Mouse (Mus musculus) midbrain, embryonic 11.5 days (tissue): ENCODE data around the gene Stat5b. TPM values are rescaled to one million over a fixed set of nuclear protein-coding genes. Genes with fewer than 3 reads are reported as not detected.

ENCODE experiments used
- ATAC-seq: fragments of 200-750 bp; cut with Nextera tagmentation; 2 replicates; pipeline ENCODE4 v1.8.0; 2017; ENCODE audit warnings: moderate TSS enrichment, moderate library complexity; ENCODE audit not compliant: low FRiP score
- DNase-seq: peaks from one replicate; pipeline ENCODE4 v3.0.0; 2015; ENCODE audit warnings: low spot score; ENCODE audit errors: missing footprints
- H3K27ac ChIP-seq: fragments of 300-500 bp; sonication (generic); 2 replicates; pipeline ENCODE4 v1.5.1; 2014; ENCODE audit warnings: low read depth, low read length
- H3K27me3 ChIP-seq: fragments of 300-500 bp; sonication (generic); 2 replicates; pipeline ENCODE4 v1.6.1; 2014; ENCODE audit warnings: mild to moderate bottlenecking, low read length, moderate library complexity, mixed read lengths; ENCODE audit not compliant: control insufficient read depth, insufficient read depth
- H3K36me3 ChIP-seq: fragments of 300-500 bp; sonication (generic); 2 replicates; pipeline ENCODE4 v1.6.1; 2014; ENCODE audit warnings: mild to moderate bottlenecking, low read length, moderate library complexity, mixed read lengths; ENCODE audit not compliant: control insufficient read depth, insufficient read depth
- H3K4me1 ChIP-seq: fragments of 300-500 bp; sonication (generic); 2 replicates; pipeline ENCODE4 v1.6.1; 2014; ENCODE audit warnings: low read length; ENCODE audit not compliant: control insufficient read depth, insufficient read depth
- H3K4me2 ChIP-seq: fragments of 300-500 bp; sonication (generic); 2 replicates; pipeline ENCODE4 v1.6.1; 2014; ENCODE audit warnings: mild to moderate bottlenecking, moderate library complexity
- H3K4me3 ChIP-seq: fragments of 300-500 bp; sonication (generic); 2 replicates; pipeline ENCODE4 v1.5.1; 2014; ENCODE audit warnings: low read depth, low read length
- H3K9ac ChIP-seq: fragments of 300-500 bp; sonication (generic); 2 replicates; pipeline ENCODE4 v1.6.1; 2014; ENCODE audit warnings: low read length
- H3K9me3 ChIP-seq: fragments of 300-500 bp; sonication (generic); 2 replicates; pipeline ENCODE4 v1.6.1; 2016; ENCODE audit warnings: low read length; ENCODE audit not compliant: control insufficient read depth
- WGBS: fragments of 180-500 bp; shearing (Covaris S2); extraction: QIAGEN DNeasy Blood & Tissue Kit; methylation state at CpG from one replicate; pipeline ENCODE4 v1.1.7; 2014; 5-methylcytosine and 5-hydroxymethylcytosine counted together
- polyA plus RNA-seq: library from polyadenylated mRNA; unstranded; fragments of >200 nt; fragmentation: Nextera tagmentation; extraction: Ambion mirVana; gene quantifications from 2 replicates; pipeline ENCODE4 v1.2.1, GENCODE M21; 2014

Stat5b gene
- polyA plus RNA-seq, 1 experiment from 2014 or later, result 17.3 TPM

DNA sequence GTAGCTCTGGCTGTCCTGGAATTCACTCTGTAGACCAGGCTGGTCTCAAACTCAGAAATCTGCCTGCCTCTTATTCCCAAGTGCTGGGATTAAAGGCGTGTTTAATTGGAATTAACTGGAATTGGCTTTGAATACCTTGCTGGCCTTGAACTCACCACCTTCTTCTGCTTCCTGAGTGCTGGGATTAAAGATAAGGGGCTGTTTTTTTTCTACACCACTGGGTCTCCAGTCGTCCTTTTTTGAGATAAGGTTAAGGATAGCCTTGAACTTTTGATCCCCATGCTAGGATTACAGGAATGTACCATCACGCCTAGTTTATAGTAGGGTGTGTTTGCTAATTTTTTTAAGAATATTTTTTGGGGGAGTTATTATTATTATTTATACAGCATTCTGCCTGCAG, 72.5 kb downstream of the Stat5b start:
- H3K27ac ChIP-seq, result no peak overlapping the region
- no peak overlapping the region for H3K4me3 ChIP-seq
- no peak overlapping the region for H3K4me2 ChIP-seq
- no peaks in the 10 kb centered on the region for H3K4me1 ChIP-seq
- no peaks in the 10 kb centered on the region for H3K9me3 ChIP-seq
- ATAC-seq (no peak), DNase-seq (no peak)
- H3K9ac ChIP-seq, result no peak overlapping the region
- WGBS, result 77% methylated on average over 3 of the region's 3 CpGs
- H3K27me3 ChIP-seq, result no peaks in the 10 kb centered on the region
- H3K36me3 ChIP-seq, result no peaks in the 10 kb centered on the region

- DNase-seq, result no peak
- Histone ChIP-seq H3K36me3 (no peaks in the 10 kb centered on the region), H3K27ac (no peak overlapping the region), H3K9ac (no peak overlapping the region), H3K9me3 (no peaks in the 10 kb centered on the region), H3K4me3 (no peak overlapping the region), H3K27me3 (no peaks in the 10 kb centered on the region), H3K4me1 (no peaks in the 10 kb centered on the region), H3K4me2 (no peak overlapping the region)
- ATAC-seq, result no peak
- 87% methylated on average over 10 of the region's 10 CpGs for WGBS
Observed at GRCm38 (mm10) chr11:100775921-100776320, 74.6 kb downstream of the Stat5b start.

GRCm38 (mm10) chr11:100774261-100774660, 76.3 kb downstream of the Stat5b start:
- no peaks in the 10 kb centered on the region for H3K36me3 ChIP-seq
- DNase-seq (no peak), ATAC-seq (no peak)
- H3K27ac ChIP-seq, result no peak overlapping the region
- H3K4me2 ChIP-seq, result no peak overlapping the region
- H3K4me3 ChIP-seq, result no peak overlapping the region
- H3K4me1 ChIP-seq, result no peaks in the 10 kb centered on the region
- 78% methylated on average over 4 of the region's 4 CpGs for WGBS
- H3K27me3 ChIP-seq, result no peaks in the 10 kb centered on the region
- H3K9ac ChIP-seq, result no peak overlapping the region
- no peaks in the 10 kb centered on the region for H3K9me3 ChIP-seq

DNA sequence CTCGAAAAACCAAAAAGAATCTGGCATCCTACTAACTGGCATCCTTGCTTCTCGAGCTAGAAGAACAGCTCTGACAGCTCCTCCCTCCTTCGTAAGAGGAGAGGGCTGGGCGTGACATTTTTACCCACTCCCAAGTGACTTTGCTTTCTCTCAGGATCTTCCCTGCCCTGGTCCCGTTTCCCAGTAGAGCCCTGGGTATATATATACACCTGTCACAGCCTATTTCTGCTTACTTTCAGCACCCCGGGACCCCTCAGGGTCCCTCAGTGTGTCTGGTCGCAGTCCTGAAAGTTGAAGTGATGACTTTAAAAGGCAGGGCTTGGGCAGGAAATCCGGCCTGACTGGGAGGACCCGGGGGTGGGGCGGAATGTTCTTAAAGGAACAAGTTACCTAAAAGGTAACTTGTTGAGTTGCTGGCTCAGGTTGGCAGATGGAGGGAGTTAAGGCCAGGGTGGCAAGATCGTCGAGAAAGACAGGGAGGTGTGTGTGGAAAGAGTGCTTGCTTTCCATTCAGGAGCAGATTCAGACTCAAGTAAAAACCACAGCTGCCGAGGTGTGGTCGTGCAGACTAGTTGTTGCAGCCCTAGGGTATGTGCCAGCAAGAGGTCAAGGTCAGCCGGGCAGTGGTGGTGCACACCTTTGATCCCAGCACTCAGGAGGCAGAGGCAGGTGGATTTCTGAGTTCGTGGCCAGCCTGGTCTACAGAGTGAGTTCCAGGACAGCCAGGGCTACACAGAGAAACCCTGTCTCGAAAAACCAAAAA, 79.7 kb downstream of the Stat5b start, which contains the start of gene Ghdc:
Gene Ghdc (minus strand): TSS at position 312 of the 763 bp plus-strand sequence.
- peak within 1 kb of the TSS; percentile 38 for H3K9ac ChIP-seq
- peak within 1 kb of the TSS; percentile 32 for H3K4me3 ChIP-seq
- peak within 1 kb of the TSS; percentile 41 for H3K4me2 ChIP-seq
- ATAC-seq, result no peak
- H3K27ac ChIP-seq, result no peak within 1 kb of the TSS
- H3K36me3 ChIP-seq, result no peaks in the 10 kb centered on the region
- 29% methylated on average over 17 of the region's 17 CpGs for WGBS
- no peaks in the 10 kb centered on the region for H3K27me3 ChIP-seq
- H3K4me1 ChIP-seq, result no peaks in the 10 kb centered on the region
- peak; percentile 91 for DNase-seq
- H3K9me3 ChIP-seq, result no peaks in the 10 kb centered on the region

GRCm38 (mm10) chr11:100769980-100770379, 80.5 kb downstream of the Stat5b start:
- H3K4me2 ChIP-seq, result peak overlapping the region; percentile 41; the same call in 1 of the 2 replicates
- no peak for ATAC-seq

GRCm38 (mm10) chr11:100767871-100768270, 82.7 kb downstream of the Stat5b start:
- ATAC-seq (no peak), DNase-seq (no peak)
- Histone ChIP-seq H3K27me3 (no peaks in the 10 kb centered on the region), H3K9ac (no peak overlapping the region), H3K4me2 (no peak overlapping the region), H3K4me1 (no peaks in the 10 kb centered on the region), H3K36me3 (no peaks in the 10 kb centered on the region), H3K4me3 (no peak overlapping the region), H3K9me3 (no peaks in the 10 kb centered on the region), H3K27ac (no peak overlapping the region)
- WGBS, result 82% methylated on average over 5 of the region's 5 CpGs

More at GRCm38 (mm10) chr11:100769980-100770379, 80.5 kb downstream of the Stat5b start:
- H3K27ac ChIP-seq, result no peak overlapping the region
- no peak for DNase-seq
- no peaks in the 10 kb centered on the region for H3K27me3 ChIP-seq
- no peaks in the 10 kb centered on the region for H3K4me1 ChIP-seq
- 59% methylated on average over 6 of the region's 6 CpGs for WGBS
- H3K9me3 ChIP-seq, result no peaks in the 10 kb centered on the region
- H3K9ac ChIP-seq, result no peak overlapping the region
- H3K36me3 ChIP-seq, result no peaks in the 10 kb centered on the region
- H3K4me3 ChIP-seq, result no peak overlapping the region

DNA sequence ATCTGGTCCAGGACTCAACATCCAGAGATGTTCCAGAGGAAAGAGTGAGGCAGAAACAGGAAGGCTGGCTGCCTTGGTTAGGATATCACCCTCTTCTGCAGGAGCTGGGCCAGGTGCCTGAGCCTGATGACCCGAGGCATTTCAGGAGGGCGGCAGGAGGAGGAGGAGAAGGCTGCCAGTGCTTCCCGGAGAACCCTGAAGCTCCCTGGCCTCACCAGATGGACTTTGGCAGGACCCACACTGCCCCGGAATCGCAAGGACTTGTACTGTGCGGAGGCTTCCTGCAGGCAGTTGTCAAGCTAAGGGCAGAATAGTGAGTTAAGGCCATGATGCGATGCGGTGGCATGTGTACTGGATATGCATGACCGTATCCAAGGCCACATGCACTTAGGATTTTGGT, 83.8 kb downstream of the Stat5b start:
- H3K4me2 ChIP-seq, result no peak overlapping the region
- no peak overlapping the region for H3K9ac ChIP-seq
- 85% methylated on average over 9 of the region's 9 CpGs for WGBS
- no peak overlapping the region for H3K27ac ChIP-seq
- no peaks in the 10 kb centered on the region for H3K36me3 ChIP-seq
- no peaks in the 10 kb centered on the region for H3K27me3 ChIP-seq
- H3K4me3 ChIP-seq, result no peak overlapping the region
- H3K9me3 ChIP-seq, result no peaks in the 10 kb centered on the region
- ATAC-seq, result no peak
- DNase-seq, result no peak
- H3K4me1 ChIP-seq, result no peaks in the 10 kb centered on the region

- peak within 1 kb of the TSS; percentile 61 for H3K4me2 ChIP-seq
- peaks cover 11% of the 10 kb centered on the region for H3K27me3 ChIP-seq
- DNase-seq (no peak), ATAC-seq (no peak)
- whole genome bisulfite sequencing, result 82% methylated on average over 7 of the region's 7 CpGs
- peak within 1 kb of the TSS; percentile 31 for H3K4me3 ChIP-seq
- H3K4me1 ChIP-seq, result peaks cover 13% of the 10 kb centered on the region
- H3K9ac ChIP-seq, result peak within 1 kb of the TSS; percentile 56
- H3K27ac ChIP-seq, result no peak within 1 kb of the TSS
- no peaks in the 10 kb centered on the region for H3K9me3 ChIP-seq
- no peaks in the 10 kb centered on the region for H3K36me3 ChIP-seq
Observed at GRCm38 (mm10) chr11:100762831-100763230, 87.7 kb downstream of the Stat5b start, which contains the start of gene Hcrt. Gene Hcrt, minus strand, starts transcription at chr11:100762931.

DNA sequence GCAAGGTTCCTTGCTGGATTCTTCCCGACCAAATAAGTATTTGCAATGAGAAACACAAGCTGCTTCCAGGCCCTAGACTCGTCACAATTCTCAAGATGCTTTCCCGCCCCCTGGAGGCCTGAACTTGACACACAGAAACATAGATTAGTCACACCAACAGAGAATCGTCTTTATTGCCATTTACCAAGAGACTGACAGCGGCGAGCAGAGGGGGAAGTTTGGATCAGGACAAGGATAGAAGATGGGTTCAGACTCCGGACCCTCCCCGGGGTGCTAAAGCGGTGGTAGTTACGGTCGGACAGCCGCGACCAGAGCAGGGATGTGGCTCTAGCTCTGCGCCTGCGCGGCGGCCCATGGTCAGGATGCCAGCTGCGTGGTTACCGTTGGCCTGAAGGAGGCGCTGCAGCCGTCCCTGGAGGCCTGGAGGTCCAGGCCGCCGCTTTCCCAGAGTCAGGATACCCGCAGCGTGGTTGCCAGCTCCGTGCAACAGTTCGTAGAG, 88.9 kb downstream of the Stat5b start:
- H3K27ac ChIP-seq, result no peak overlapping the region; the same call in 1 of the 2 replicates

More for the DNA sequence above, 88.9 kb downstream of the Stat5b start:
- peaks cover 11% of the 10 kb centered on the region for H3K27me3 ChIP-seq
- H3K4me1 ChIP-seq, result peaks cover 13% of the 10 kb centered on the region
- H3K9me3 ChIP-seq, result no peaks in the 10 kb centered on the region
- DNase-seq (peak; percentile 99), ATAC-seq (peak; percentile 75)
- H3K9ac ChIP-seq, result peak overlapping the region; percentile 56
- H3K4me2 ChIP-seq, result peak overlapping the region; percentile 61
- H3K36me3 ChIP-seq, result no peaks in the 10 kb centered on the region
- peak overlapping the region; percentile 31 for H3K4me3 ChIP-seq
- under 1% methylated on average over 27 of the region's 27 CpGs for WGBS
